Mouse (Mus musculus): ENCODE measurements at regions not wholly inside any gene's neighbourhood (a gene's known extent, or its start where the extent isn't known, plus 50 kb on each side); places are given as distances from the start of the nearest gene placed in this dataset.

DNA sequence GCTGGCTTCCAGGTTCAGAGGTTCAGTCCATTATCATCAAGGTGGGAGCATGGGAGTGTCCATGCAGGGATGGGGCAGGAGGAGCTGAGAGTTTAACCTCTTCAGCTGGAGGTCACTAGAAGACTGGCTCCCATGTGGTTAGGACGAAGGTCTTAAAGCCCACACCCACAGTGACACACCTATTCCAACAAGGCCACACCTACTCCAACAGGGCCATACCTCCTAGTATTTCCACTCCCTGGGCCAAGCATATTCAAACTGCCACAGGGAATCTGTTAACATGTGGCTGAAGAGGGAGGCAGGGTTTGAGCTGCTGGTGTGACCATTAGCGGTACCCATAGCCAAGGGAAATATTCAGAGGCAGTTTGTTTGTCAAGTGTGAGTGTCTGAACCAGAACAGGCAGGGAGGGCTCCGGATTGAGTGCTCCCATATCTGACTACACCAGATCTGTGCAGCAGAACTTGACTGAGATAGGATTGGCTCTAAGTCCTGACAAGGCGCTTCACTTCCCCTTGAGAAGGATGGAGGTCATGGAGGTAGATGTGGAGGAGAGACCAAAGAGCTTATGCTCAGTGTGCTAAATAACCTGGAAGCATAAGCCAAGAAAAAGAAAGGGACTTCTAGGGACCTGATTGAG, 51.6 kb upstream of the Kit start:
- Histone ChIP-seq H3K27me3 (ENCODE audit: insufficient read depth, low read length) (0 out of 2 replicates have a peak, but pooled peaks cover 3% of the 10 kb centered on the region), H3K9me3 (ENCODE audit: low read length) (no peaks in the 10 kb centered on the region), H3K4me3 (replicated peaks; ENCODE audit: low read length) (no peak overlapping the region), H3K4me1 (replicated peaks; ENCODE audit: low read depth, low read length) (peaks cover 57% of the 10 kb centered on the region), H3K36me3 (ENCODE audit: insufficient read depth, low read length) (no peaks in the 10 kb centered on the region)
- no peak for TF ChIP-seq POU5F1 (IDR thresholded peaks at IDR 0.05; ENCODE audit: borderline replicate concordance, low read length)
- no peak for TF ChIP-seq NANOG (IDR thresholded peaks at IDR 0.05; ENCODE audit: borderline replicate concordance, low read length)
- TF ChIP-seq CTCF (conservative IDR thresholded peaks at IDR 0.05; ENCODE audit: low read length) = no peak

All from E14TG2a.4 (cell line).